Mouse (Mus musculus) bone marrow macrophage, adult 2 months (primary cell): ENCODE measurements at regions not wholly inside any gene's neighbourhood (a gene's known extent, or its start where the extent isn't known, plus 50 kb on each side); places are given as distances from the start of the nearest gene placed in this dataset.
"Not testable (repeated sequence)": the region's sequence is repeated elsewhere in the genome, so short reads cannot be mapped to it uniquely, and the experiment has no call there.

Source experiments
- H3K27ac ChIP-seq: 2 replicates; pipeline ENCODE4 v1.5.1; 2012; ENCODE audit warnings: low read depth, low read length; ENCODE audit not compliant: insufficient read depth
- H3K4me1 ChIP-seq: 2 replicates; pipeline ENCODE4 v1.6.1; 2012; ENCODE audit warnings: low read length; ENCODE audit not compliant: control insufficient read depth, insufficient read depth
- H3K4me3 ChIP-seq: 2 replicates; pipeline ENCODE4 v1.5.1; 2012; ENCODE audit warnings: mild to moderate bottlenecking, low read length, moderate library complexity; ENCODE audit not compliant: insufficient read depth
- CTCF ChIP-seq: IDR thresholded peaks from 2 replicates; pipeline ENCODE4 v1.5.1; 2012; ENCODE audit warnings: low read depth, mild to moderate bottlenecking, low read length, moderate library complexity
- POLR2A ChIP-seq: IDR thresholded peaks from 2 replicates; pipeline ENCODE4 v1.6.1; 2012; ENCODE audit warnings: mild to moderate bottlenecking, low read depth, low read length, borderline replicate concordance

- H3K4me1 ChIP-seq = peaks cover 2% of the 10 kb centered on the region; the same call in 1 of the 2 replicates
- no peak overlapping the region for H3K27ac ChIP-seq
- TF ChIP-seq CTCF = no peak
- no peak for TF ChIP-seq POLR2A
- no peak overlapping the region for H3K4me3 ChIP-seq
These were observed 101.7 kb upstream of the Ipo5 start for GRCm38 (mm10) chr14:120809321-120809720.

- Histone ChIP-seq H3K4me3 (no peak overlapping the region), H3K27ac (no peak overlapping the region), H3K4me1 (no peaks in the 10 kb centered on the region)
- TF ChIP-seq CTCF (no peak), POLR2A (no peak)
These were observed 97.1 kb upstream of the Ipo5 start for GRCm38 (mm10) chr14:120813938-120814337.

GRCm38 (mm10) chr14:120815126-120815525 lies 95.9 kb upstream of the Ipo5 start:
- H3K27ac ChIP-seq, H3K4me1 ChIP-seq, H3K4me3 ChIP-seq: not testable (repeated sequence)

- Histone ChIP-seq H3K4me3 (no peak overlapping the region), H3K27ac (no peak overlapping the region), H3K4me1 (no peaks in the 10 kb centered on the region)
- TF ChIP-seq POLR2A = no peak
- TF ChIP-seq CTCF = no peak
These were observed 94.5 kb upstream of the Ipo5 start for GRCm38 (mm10) chr14:120816529-120816928.

- H3K4me1 ChIP-seq = no peaks in the 10 kb centered on the region
- H3K4me3 ChIP-seq = no peak overlapping the region
- TF ChIP-seq POLR2A (no peak), CTCF (no peak)
- no peak overlapping the region for H3K27ac ChIP-seq
These were observed 84.8 kb upstream of the Ipo5 start for GRCm38 (mm10) chr14:120826187-120826586.

- not testable (repeated sequence) for H3K4me1 ChIP-seq, H3K4me3 ChIP-seq, H3K27ac ChIP-seq
These were observed 80.6 kb upstream of the Ipo5 start for GRCm38 (mm10) chr14:120830389-120830835.

- no peak overlapping the region for H3K4me3 ChIP-seq
- no peak overlapping the region for H3K27ac ChIP-seq
- no peak for TF ChIP-seq CTCF
- TF ChIP-seq POLR2A = no peak
- H3K4me1 ChIP-seq = peaks cover 7% of the 10 kb centered on the region
These were observed 79.6 kb upstream of the Ipo5 start for GRCm38 (mm10) chr14:120831397-120831796.

- TF ChIP-seq CTCF = peak; percentile 71
- TF ChIP-seq POLR2A = no peak
- Histone ChIP-seq H3K4me3 (peak overlapping the region; percentile 22), H3K4me1 (peaks cover 7% of the 10 kb centered on the region), H3K27ac (peak overlapping the region; percentile 32)
These were observed 79.0 kb upstream of the Ipo5 start for GRCm38 (mm10) chr14:120831847-120832613.

GRCm38 (mm10) chr14:120834821-120835220 lies 76.2 kb upstream of the Ipo5 start:
- Histone ChIP-seq H3K27ac (no peak overlapping the region), H3K4me1 (peaks cover 7% of the 10 kb centered on the region), H3K4me3 (no peak overlapping the region)

GRCm38 (mm10) chr14:120835758-120836157 lies 75.3 kb upstream of the Ipo5 start:
- Histone ChIP-seq H3K4me3 (no peak overlapping the region), H3K27ac (no peak overlapping the region), H3K4me1 (peaks cover 7% of the 10 kb centered on the region)
- TF ChIP-seq CTCF (no peak), POLR2A (no peak)

More at GRCm38 (mm10) chr14:120834821-120835220, 76.2 kb upstream of the Ipo5 start:
- TF ChIP-seq CTCF (no peak), POLR2A (no peak)

GRCm38 (mm10) chr14:120836535-120837316 lies 74.3 kb upstream of the Ipo5 start:
- Histone ChIP-seq H3K27ac (no peak overlapping the region), H3K4me3 (no peak overlapping the region), H3K4me1 (peaks cover 7% of the 10 kb centered on the region)
- no peak for TF ChIP-seq POLR2A
- TF ChIP-seq CTCF = no peak
